Mouse (Mus musculus) T-cell, adult 66 days (primary cell): ENCODE data around the gene Spaca9. TPM values are rescaled to one million over a fixed set of nuclear protein-coding genes. Genes with fewer than 3 reads are reported as not detected.

Experiments
- total RNA-seq, 2 experiments: library from RNA; stranded (reverse); gene quantifications; 3 replicates in 1 of 2; 4 replicates in 1 of 2; pipeline ENCODE4 v1.2.4; 2023

The Spaca9 gene
- under 1 TPM in 1 of 2 experiments, not detected in 1; 0.90 TPM for total RNA-seq

GRCm38 (mm10) chr2:28699361-28700335 lies at the start of gene Spaca9, which contains the start of gene Ak8:
Gene Spaca9, minus strand, starts transcription at chr2:28699727.
Gene Ak8, plus strand, starts transcription at chr2:28700164.

Other genes starting within 250 kb of the Spaca9 start
- not detected for gene 1700007K13Rik, start 233.4 kb downstream of the Spaca9 start, total RNA-seq
- 10 to 100 TPM; 19.4 to 22.9 TPM for gene Mrps2, start 231.7 kb downstream of the Spaca9 start, total RNA-seq
- under 1 TPM in 1 of 2 experiments, not detected in 1; 0.70 TPM for gene Gbgt1, start 202.8 kb downstream of the Spaca9 start, total RNA-seq
- gene Gm10134, start 193.6 kb downstream of the Spaca9 start, total RNA-seq: 1 to 10 TPM in 1 of 2 experiments, not detected in 1; 2.4 TPM
- 10 to 100 TPM; 23.6 to 25.2 TPM for gene Ralgds, start 186.6 kb downstream of the Spaca9 start, total RNA-seq
- gene Cel, start 136.3 kb downstream of the Spaca9 start, total RNA-seq: not detected
- 10 to 100 TPM; 22.0 to 25.9 TPM for gene Gtf3c5, start 116.0 kb downstream of the Spaca9 start, total RNA-seq
- gene Gfi1b, start 77.7 kb downstream of the Spaca9 start, total RNA-seq: 1 to 10 TPM in 1 of 2 experiments, under 1 TPM in 1; 0.83 to 2.7 TPM
- gene Tsc1, start 58.5 kb downstream of the Spaca9 start, total RNA-seq: 10 to 100 TPM; 42.4 to 50.5 TPM
- 1 to 10 TPM in 1 of 2 experiments, not detected in 1; 1.2 TPM for gene Ak8, start 437 bp upstream of the Spaca9 start, total RNA-seq
- gene Gtf3c4, start 140.6 kb upstream of the Spaca9 start, total RNA-seq: 10 to 100 TPM; 17.9 to 22.1 TPM
- 10 to 100 TPM; 19.0 to 25.5 TPM for gene Ddx31, start 140.7 kb upstream of the Spaca9 start, total RNA-seq
- gene Barhl1, start 216.9 kb upstream of the Spaca9 start, total RNA-seq: not detected